Mouse (Mus musculus) embryonic fibroblast, embryonic 13.5 days (primary cell): ENCODE results near the gene Sf3a2.

Experiments used
- CTCF ChIP-seq: IDR thresholded peaks from 2 replicates; pipeline ENCODE4 v1.5.1; 2011; ENCODE audit warnings: mild to moderate bottlenecking, control low read depth, low read length, moderate library complexity, borderline replicate concordance; ENCODE audit not compliant: insufficient read depth
- POLR2A ChIP-seq: IDR thresholded peaks from 2 replicates; pipeline ENCODE4 v1.6.1; 2011; ENCODE audit warnings: low read depth, mild to moderate bottlenecking, control low read depth, low read length, moderate library complexity

DNA sequence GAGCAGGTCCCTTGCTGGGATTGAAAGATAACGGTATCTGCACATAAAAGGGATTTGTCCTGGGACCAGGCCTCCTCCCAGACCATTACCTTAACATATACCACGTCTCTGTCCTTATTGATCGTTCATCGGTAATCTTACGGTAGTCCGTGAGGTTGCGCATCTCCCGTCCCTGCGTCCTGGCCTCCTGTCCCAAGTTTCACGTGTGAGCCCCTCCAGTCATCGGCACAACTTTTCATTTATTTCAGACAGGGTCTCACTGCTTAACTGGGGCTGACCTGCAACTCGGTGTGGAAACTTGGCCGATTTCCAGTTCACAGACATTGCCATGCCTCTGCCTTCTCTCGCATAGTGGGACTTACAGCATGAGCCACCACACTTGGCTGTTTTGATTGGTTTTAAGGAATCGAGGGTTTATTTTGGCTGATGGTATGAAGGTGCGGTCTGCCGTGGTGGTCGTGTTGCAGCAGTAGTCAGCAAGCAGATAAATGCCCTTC, 1.1 kb downstream of the Sf3a2 start:
- TF ChIP-seq POLR2A (no peak), CTCF (no peak)
